Mouse (Mus musculus): ENCODE measurements around the gene Atrn. TPM values are rescaled to one million over a fixed set of nuclear protein-coding genes. Genes with fewer than 3 reads are reported as not detected.

Atrn gene
- polyA plus RNA-seq, 1 experiment from 2014 or later, result 3.1 TPM

- H3K4me2 ChIP-seq (replicated peaks; ENCODE audit: low read depth), result no peak overlapping the region
- 91% methylated on average over 6 of the region's 6 CpGs for WGBS
- H3K4me3 ChIP-seq (ENCODE audit: low read depth, low read length), result no peak overlapping the region
- peaks cover 6% of the 10 kb centered on the region; the same call in 1 of the 2 replicates for H3K9me3 ChIP-seq (ENCODE audit: control insufficient read depth)
- no peak for ATAC-seq
- no peak overlapping the region for H3K27ac ChIP-seq (ENCODE audit: low read depth, low read length)
- no peaks in the 10 kb centered on the region for H3K36me3 ChIP-seq (ENCODE audit: control insufficient read depth, insufficient read depth)
- no peak overlapping the region for H3K9ac ChIP-seq (ENCODE audit: low read depth, low read length)
- H3K27me3 ChIP-seq (replicated peaks; ENCODE audit: control insufficient read depth, insufficient read depth, low read length), result peaks cover 35% of the 10 kb centered on the region
- no peaks in the 10 kb centered on the region for H3K4me1 ChIP-seq (replicated peaks; ENCODE audit: control insufficient read depth, insufficient read depth, low read length)
- no peak for TF ChIP-seq CTCF (IDR thresholded peaks at IDR 0.05; ENCODE audit: low read depth)
These were observed 131.9 kb downstream of the Atrn start for GRCm38 (mm10) chr2:131038197-131038596.

DNA sequence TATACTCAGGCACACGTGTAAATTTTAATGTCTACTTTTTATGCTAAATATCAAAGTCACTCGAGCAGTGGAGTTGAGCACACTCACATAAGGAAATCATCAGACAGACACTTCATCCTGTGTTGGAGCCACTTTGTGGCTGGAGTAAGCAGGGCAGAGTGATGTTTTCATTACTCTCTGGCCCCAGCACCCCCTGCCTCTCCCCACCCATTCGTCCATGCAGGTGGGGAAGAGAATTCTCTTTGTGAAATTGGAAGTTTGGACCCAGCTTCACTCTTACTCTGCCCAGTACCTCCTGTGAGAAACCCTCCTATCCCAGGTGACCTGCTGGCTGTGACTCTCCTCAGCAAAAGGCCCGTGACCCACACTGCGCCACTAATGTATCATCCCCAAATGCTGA is 132.4 kb downstream of the Atrn start:
- H3K27ac ChIP-seq (ENCODE audit: low read depth, low read length), result no peak overlapping the region
- 0 out of 2 replicates have a peak, but pooled peaks cover 3% of the 10 kb centered on the region for H3K9me3 ChIP-seq (ENCODE audit: control insufficient read depth)
- no peak overlapping the region for H3K4me3 ChIP-seq (ENCODE audit: low read depth, low read length)
- H3K27me3 ChIP-seq (replicated peaks; ENCODE audit: control insufficient read depth, insufficient read depth, low read length), result peaks cover 35% of the 10 kb centered on the region
- no peak overlapping the region for H3K4me2 ChIP-seq (replicated peaks; ENCODE audit: low read depth)
- H3K9ac ChIP-seq (ENCODE audit: low read depth, low read length), result no peak overlapping the region
- 83% methylated on average over 5 of the region's 5 CpGs for WGBS
- H3K36me3 ChIP-seq (ENCODE audit: control insufficient read depth, insufficient read depth), result no peaks in the 10 kb centered on the region
- no peak for ATAC-seq
- H3K4me1 ChIP-seq (replicated peaks; ENCODE audit: control insufficient read depth, insufficient read depth, low read length), result no peaks in the 10 kb centered on the region
- TF ChIP-seq CTCF (IDR thresholded peaks at IDR 0.05; ENCODE audit: low read depth), result no peak

DNA sequence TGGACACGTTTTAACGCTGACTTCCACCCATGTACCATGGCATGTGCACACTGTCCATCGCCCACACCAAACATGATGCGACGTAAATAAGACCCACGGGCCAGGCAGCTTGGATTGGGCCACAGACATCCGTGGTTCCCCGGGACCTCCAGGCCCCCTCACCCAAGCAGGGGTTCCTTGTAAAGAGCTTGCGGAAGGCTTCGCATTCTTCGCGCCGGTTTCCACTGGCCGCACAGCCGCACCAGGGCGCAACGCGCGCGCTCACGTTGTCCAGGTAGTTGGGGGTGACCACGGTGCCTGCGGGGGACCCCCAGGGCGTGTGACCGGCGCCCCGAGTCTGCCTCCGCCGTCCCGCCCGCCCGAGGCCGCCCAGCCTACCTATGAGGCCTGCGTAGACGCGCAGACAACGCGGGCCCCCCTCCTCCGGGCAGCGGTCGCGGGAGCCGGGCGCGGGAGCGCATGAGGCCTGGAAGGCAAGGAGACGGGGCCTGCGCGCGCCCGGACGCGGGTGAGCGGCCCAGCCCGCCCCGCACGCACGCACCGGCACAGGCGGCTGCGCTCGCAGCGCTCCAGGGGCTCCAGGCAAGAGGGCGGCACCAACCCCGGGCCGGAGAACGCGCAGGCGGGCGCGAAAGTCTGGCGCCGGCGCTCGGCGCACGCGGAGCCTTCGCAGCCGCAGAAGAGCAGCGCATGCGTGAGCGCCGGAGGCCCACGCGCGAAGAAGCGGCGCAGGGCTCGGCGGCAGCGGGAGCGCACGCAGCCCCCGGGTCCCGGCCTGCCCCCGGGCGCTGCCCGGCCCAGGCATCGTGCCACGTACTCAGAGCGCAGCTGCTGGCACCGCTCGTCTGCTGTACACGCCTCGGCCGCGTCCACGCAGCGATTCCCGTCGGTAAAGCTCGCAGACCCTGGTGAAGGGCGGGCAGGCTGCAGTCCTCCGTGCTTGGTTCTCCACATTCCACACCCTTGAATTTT is 134.8 kb downstream of the Atrn start:
- Histone ChIP-seq H3K4me1 (replicated peaks; ENCODE audit: control insufficient read depth, insufficient read depth, low read length) (peaks cover 7% of the 10 kb centered on the region; the same call in 1 of the 2 replicates), H3K27ac (ENCODE audit: low read depth, low read length) (no peak overlapping the region), H3K36me3 (ENCODE audit: control insufficient read depth, insufficient read depth) (no peaks in the 10 kb centered on the region), H3K9ac (ENCODE audit: low read depth, low read length) (peak overlapping the region; percentile 34; the same call in 1 of the 2 replicates), H3K9me3 (ENCODE audit: control insufficient read depth) (no peaks in the 10 kb centered on the region), H3K4me2 (replicated peaks; ENCODE audit: low read depth) (peak overlapping the region; percentile 81), H3K27me3 (replicated peaks; ENCODE audit: control insufficient read depth, insufficient read depth, low read length) (peaks cover 35% of the 10 kb centered on the region), H3K4me3 (ENCODE audit: low read depth, low read length) (peak overlapping the region; percentile 43)
- WGBS, result 4% methylated on average over 112 of the region's 115 CpGs
- ATAC-seq, result no peak; the same call in 1 of the 2 replicates
- TF ChIP-seq CTCF (IDR thresholded peaks at IDR 0.05; ENCODE audit: low read depth), result no peak

DNA sequence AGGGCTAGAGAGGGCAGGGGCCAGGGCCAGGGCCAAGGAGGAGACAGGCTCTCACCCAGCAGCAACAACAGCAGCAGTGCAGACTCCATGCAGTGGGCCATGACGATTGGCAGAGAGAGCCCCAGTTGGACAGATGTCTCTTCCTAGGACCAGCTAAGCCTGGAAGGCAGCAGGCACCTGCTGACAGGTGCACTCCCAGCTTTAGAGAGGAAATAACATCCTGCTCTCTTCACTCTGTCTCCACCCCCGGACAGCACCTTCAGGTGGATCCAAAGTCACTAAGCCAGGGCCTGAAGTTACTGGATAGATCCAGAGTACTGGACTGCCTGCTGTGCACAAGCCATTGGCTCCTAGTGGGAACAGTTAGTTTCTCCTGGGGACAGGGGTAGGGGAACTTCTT is 136.7 kb downstream of the Atrn start, which contains the start of gene Gfra4:
Gfra4 (minus strand) TSS at position 101 of the 400 bp plus-strand sequence.
- no peak within 1 kb of the TSS for H3K4me3 ChIP-seq (ENCODE audit: low read depth, low read length)
- no peak within 1 kb of the TSS for H3K9ac ChIP-seq (ENCODE audit: low read depth, low read length)
- no peaks in the 10 kb centered on the region for H3K36me3 ChIP-seq (ENCODE audit: control insufficient read depth, insufficient read depth)
- TF ChIP-seq CTCF (IDR thresholded peaks at IDR 0.05; ENCODE audit: low read depth), result no peak
- no peak for ATAC-seq
- peaks cover 7% of the 10 kb centered on the region; the same call in 1 of the 2 replicates for H3K4me1 ChIP-seq (replicated peaks; ENCODE audit: control insufficient read depth, insufficient read depth, low read length)
- peaks cover 35% of the 10 kb centered on the region for H3K27me3 ChIP-seq (replicated peaks; ENCODE audit: control insufficient read depth, insufficient read depth, low read length)
- H3K9me3 ChIP-seq (ENCODE audit: control insufficient read depth), result no peaks in the 10 kb centered on the region
- 78% methylated on average over 2 of the region's 2 CpGs for WGBS
- H3K27ac ChIP-seq (ENCODE audit: low read depth, low read length), result no peak within 1 kb of the TSS
- H3K4me2 ChIP-seq (replicated peaks; ENCODE audit: low read depth), result no peak within 1 kb of the TSS

- no peaks in the 10 kb centered on the region for H3K36me3 ChIP-seq (ENCODE audit: control insufficient read depth, insufficient read depth)
- WGBS, result 10% methylated on average over 7 of the region's 7 CpGs
- peak; percentile 57 for TF ChIP-seq CTCF (IDR thresholded peaks at IDR 0.05; ENCODE audit: low read depth)
- no peak overlapping the region for H3K27ac ChIP-seq (ENCODE audit: low read depth, low read length)
- H3K4me2 ChIP-seq (replicated peaks; ENCODE audit: low read depth), result peak overlapping the region; percentile 18; the same call in 1 of the 2 replicates
- no peak overlapping the region for H3K9ac ChIP-seq (ENCODE audit: low read depth, low read length)
- no peak for ATAC-seq
- H3K9me3 ChIP-seq (ENCODE audit: control insufficient read depth), result no peaks in the 10 kb centered on the region
- peaks cover 35% of the 10 kb centered on the region for H3K27me3 ChIP-seq (replicated peaks; ENCODE audit: control insufficient read depth, insufficient read depth, low read length)
- H3K4me3 ChIP-seq (ENCODE audit: low read depth, low read length), result no peak overlapping the region
- H3K4me1 ChIP-seq (replicated peaks; ENCODE audit: control insufficient read depth, insufficient read depth, low read length), result peaks cover 7% of the 10 kb centered on the region; the same call in 1 of the 2 replicates
These were observed 138.1 kb downstream of the Atrn start for GRCm38 (mm10) chr2:131044354-131044852.
